Mouse (Mus musculus) midbrain, embryonic 10.5 days (tissue): ENCODE results near the gene Abcf1. TPM values are rescaled to one million over a fixed set of nuclear protein-coding genes. Genes with fewer than 3 reads are reported as not detected.

Experiments
- DNase-seq: peaks from one replicate; pipeline ENCODE4 v3.0.0-alpha.2; 2017; ENCODE audit warnings: low spot score
- H3K27ac ChIP-seq: fragments of 300-500 bp; sonication (generic); replicated peaks from 2 replicates; pipeline ENCODE4 v1.5.1; 2016; ENCODE audit warnings: mild to moderate bottlenecking
- H3K27me3 ChIP-seq: fragments of 300-500 bp; sonication (generic); 2 replicates; pipeline ENCODE4 v1.6.1; 2016; ENCODE audit warnings: low read depth, mild to moderate bottlenecking; ENCODE audit not compliant: poor library complexity, severe bottlenecking
- H3K36me3 ChIP-seq: fragments of 300-500 bp; sonication (generic); 2 replicates; pipeline ENCODE4 v1.6.1; 2016; ENCODE audit warnings: mild to moderate bottlenecking, moderate library complexity
- H3K4me1 ChIP-seq: fragments of 300-500 bp; sonication (generic); 2 replicates; pipeline ENCODE4 v1.6.1; 2016
- H3K4me3 ChIP-seq: fragments of 300-500 bp; sonication (generic); 2 replicates; pipeline ENCODE4 v1.5.1; 2016; ENCODE audit warnings: mild to moderate bottlenecking, moderate library complexity
- H3K9me3 ChIP-seq: fragments of 300-500 bp; sonication (generic); replicated peaks from 2 replicates; pipeline ENCODE4 v1.6.1; 2016; ENCODE audit warnings: mild to moderate bottlenecking
- WGBS: fragments of 180-500 bp; shearing (Covaris S2); methylation state at CpG from one replicate; pipeline ENCODE4 v1.1.7; 2016; 5-methylcytosine and 5-hydroxymethylcytosine counted together
- polyA plus RNA-seq: library from polyadenylated mRNA; unstranded; fragments of >200 nt; fragmentation: Nextera tagmentation; extraction: Ambion mirVana; gene quantifications from 2 replicates; pipeline ENCODE4 v1.2.1, GENCODE M21; 2016

The Abcf1 gene
- polyA plus RNA-seq, 1 experiment from 2014 or later: 121 TPM

GRCm38 (mm10) chr17:35997713-35998510 lies 28.4 kb upstream of the Abcf1 start:
- H3K4me1 ChIP-seq: peaks cover 23% of the 10 kb centered on the region
- no peaks in the 10 kb centered on the region; the same call in 1 of the 2 replicates for H3K36me3 ChIP-seq
- no peak overlapping the region for H3K27ac ChIP-seq
- H3K4me3 ChIP-seq: no peak overlapping the region
- 62% methylated on average over 12 of the region's 12 CpGs for WGBS
- no peak for DNase-seq
- H3K9me3 ChIP-seq: no peaks in the 10 kb centered on the region
- no peaks in the 10 kb centered on the region for H3K27me3 ChIP-seq

GRCm38 (mm10) chr17:35996949-35997348 lies 27.4 kb upstream of the Abcf1 start:
- Histone ChIP-seq H3K4me3 (no peak overlapping the region), H3K36me3 (no peaks in the 10 kb centered on the region), H3K27me3 (no peaks in the 10 kb centered on the region), H3K27ac (no peak overlapping the region), H3K9me3 (no peaks in the 10 kb centered on the region), H3K4me1 (peaks cover 23% of the 10 kb centered on the region)
- DNase-seq: peak; percentile 93
- WGBS: 6% methylated on average over 11 of the region's 11 CpGs

- H3K27ac ChIP-seq: peak overlapping the region; percentile 75
- WGBS: 6% methylated on average over 14 of the region's 14 CpGs
- H3K9me3 ChIP-seq: no peaks in the 10 kb centered on the region
- H3K27me3 ChIP-seq: no peaks in the 10 kb centered on the region
- H3K4me1 ChIP-seq: peaks cover 23% of the 10 kb centered on the region
- peak overlapping the region; percentile 67 for H3K4me3 ChIP-seq
- no peak for DNase-seq
- peaks cover 2% of the 10 kb centered on the region; the same call in 1 of the 2 replicates for H3K36me3 ChIP-seq
Measured at GRCm38 (mm10) chr17:35994879-35995240, 25.3 kb upstream of the Abcf1 start.

GRCm38 (mm10) chr17:35994175-35994878 lies 24.8 kb upstream of the Abcf1 start:
- Histone ChIP-seq H3K27ac (peak overlapping the region; percentile 75), H3K4me1 (peaks cover 23% of the 10 kb centered on the region), H3K36me3 (peaks cover 7% of the 10 kb centered on the region), H3K9me3 (no peaks in the 10 kb centered on the region), H3K27me3 (no peaks in the 10 kb centered on the region), H3K4me3 (peak overlapping the region; percentile 67)
- WGBS: 4% methylated on average over 31 of the region's 31 CpGs
- peak; percentile 76 for DNase-seq

GRCm38 (mm10) chr17:35993675-35994074 lies 24.1 kb upstream of the Abcf1 start:
- 9% methylated on average over 17 of the region's 17 CpGs for WGBS
- H3K4me1 ChIP-seq: peaks cover 23% of the 10 kb centered on the region
- H3K4me3 ChIP-seq: peak overlapping the region; percentile 36
- H3K27me3 ChIP-seq: no peaks in the 10 kb centered on the region
- DNase-seq: peak; percentile 84
- peaks cover 14% of the 10 kb centered on the region for H3K36me3 ChIP-seq
- H3K9me3 ChIP-seq: no peaks in the 10 kb centered on the region
- H3K27ac ChIP-seq: no peak overlapping the region

GRCm38 (mm10) chr17:35991781-35992180 lies 22.2 kb upstream of the Abcf1 start:
- Histone ChIP-seq H3K27ac (no peak overlapping the region), H3K4me1 (peaks cover 15% of the 10 kb centered on the region), H3K9me3 (no peaks in the 10 kb centered on the region), H3K27me3 (no peaks in the 10 kb centered on the region), H3K36me3 (peaks cover 33% of the 10 kb centered on the region), H3K4me3 (no peak overlapping the region)
- DNase-seq: no peak
- 62% methylated on average over 10 of the region's 10 CpGs for WGBS

- 88% methylated on average over 9 of the region's 9 CpGs for WGBS
- Histone ChIP-seq H3K4me1 (peaks cover 24% of the 10 kb centered on the region), H3K27ac (no peak overlapping the region), H3K27me3 (no peaks in the 10 kb centered on the region), H3K9me3 (no peaks in the 10 kb centered on the region), H3K4me3 (no peak overlapping the region), H3K36me3 (peaks cover 61% of the 10 kb centered on the region)
- no peak for DNase-seq
Measured at GRCm38 (mm10) chr17:35981776-35982175, 12.2 kb upstream of the Abcf1 start.

GRCm38 (mm10) chr17:35980363-35980754 lies 10.8 kb upstream of the Abcf1 start:
- peaks cover 59% of the 10 kb centered on the region for H3K36me3 ChIP-seq
- peaks cover 24% of the 10 kb centered on the region for H3K4me1 ChIP-seq
- no peak for DNase-seq
- H3K4me3 ChIP-seq: peak overlapping the region; percentile 95
- WGBS: under 1% methylated on average over 29 of the region's 29 CpGs
- no peaks in the 10 kb centered on the region for H3K27me3 ChIP-seq
- no peaks in the 10 kb centered on the region for H3K9me3 ChIP-seq
- peak overlapping the region; percentile 93 for H3K27ac ChIP-seq

DNA sequence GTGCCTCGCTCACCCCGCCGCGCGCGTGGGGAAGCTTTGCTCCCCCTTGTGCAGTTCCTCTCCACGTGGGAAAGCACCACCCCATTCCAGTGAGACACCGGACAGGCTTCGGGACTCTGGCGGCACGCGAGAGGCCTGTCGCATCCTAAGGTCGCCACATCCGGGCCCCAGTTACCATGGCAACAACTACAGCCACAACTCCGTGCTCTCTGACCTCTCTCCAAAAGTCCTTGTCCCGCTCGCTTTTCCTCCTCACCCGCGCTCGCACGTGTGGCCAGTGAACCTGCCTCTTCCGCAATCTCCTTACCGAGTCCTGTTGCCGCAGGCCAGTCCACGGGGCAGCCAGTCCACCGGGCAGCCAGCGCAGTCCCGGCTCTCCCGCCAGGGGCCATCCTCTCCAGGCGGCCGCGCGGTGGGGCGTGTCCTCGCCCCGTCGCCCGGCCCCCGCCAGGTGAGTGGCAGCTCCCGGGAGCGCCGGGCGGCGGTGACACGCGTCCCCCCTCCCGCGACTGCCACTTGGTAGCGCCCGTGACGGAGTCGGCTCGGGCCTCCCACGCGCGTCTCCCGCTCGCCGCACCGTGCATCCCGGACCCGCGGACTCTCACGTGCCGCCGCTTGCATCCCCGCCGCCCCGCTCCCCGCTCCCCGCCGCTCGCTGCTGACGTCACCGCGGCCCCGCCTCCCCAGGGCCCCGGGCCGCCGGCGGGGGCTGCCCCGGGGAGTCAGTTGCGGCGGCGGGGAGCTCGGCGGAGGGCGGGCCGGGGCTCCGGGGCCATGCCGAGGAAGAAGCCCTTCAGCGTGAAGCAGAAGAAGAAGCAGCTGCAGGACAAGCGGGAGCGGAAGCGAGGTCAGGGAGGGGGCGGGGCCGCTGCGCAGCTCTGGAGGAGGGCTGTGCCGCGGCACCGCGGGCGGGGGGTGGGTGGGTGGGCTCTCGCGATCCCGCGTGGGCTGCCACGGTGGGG lies 10.1 kb upstream of the Abcf1 start, which contains the start of the genes Gnl1 and Prr3:
Gene Gnl1, plus strand, starts transcription at position 451 of the 962 bp plus-strand sequence.
Gene Prr3, minus strand, starts transcription at position 836 of the 962 bp plus-strand sequence.
- Histone ChIP-seq H3K27ac (peak within 1 kb of the TSS; percentile 93), H3K36me3 (peaks cover 57% of the 10 kb centered on the region), H3K4me1 (peaks cover 24% of the 10 kb centered on the region), H3K9me3 (no peaks in the 10 kb centered on the region), H3K27me3 (no peaks in the 10 kb centered on the region), H3K4me3 (peak within 1 kb of the TSS; percentile 95)
- DNase-seq: peak; percentile 96
- WGBS: under 1% methylated on average over 109 of the region's 109 CpGs

GRCm38 (mm10) chr17:35978811-35979400 lies 9.3 kb upstream of the Abcf1 start:
- Histone ChIP-seq H3K27me3 (no peaks in the 10 kb centered on the region), H3K4me1 (peaks cover 24% of the 10 kb centered on the region), H3K9me3 (no peaks in the 10 kb centered on the region), H3K4me3 (peak overlapping the region; percentile 95), H3K27ac (peak overlapping the region; percentile 93), H3K36me3 (peaks cover 58% of the 10 kb centered on the region)
- peak; percentile 92 for DNase-seq
- under 1% methylated on average over 41 of the region's 41 CpGs for WGBS

DNA sequence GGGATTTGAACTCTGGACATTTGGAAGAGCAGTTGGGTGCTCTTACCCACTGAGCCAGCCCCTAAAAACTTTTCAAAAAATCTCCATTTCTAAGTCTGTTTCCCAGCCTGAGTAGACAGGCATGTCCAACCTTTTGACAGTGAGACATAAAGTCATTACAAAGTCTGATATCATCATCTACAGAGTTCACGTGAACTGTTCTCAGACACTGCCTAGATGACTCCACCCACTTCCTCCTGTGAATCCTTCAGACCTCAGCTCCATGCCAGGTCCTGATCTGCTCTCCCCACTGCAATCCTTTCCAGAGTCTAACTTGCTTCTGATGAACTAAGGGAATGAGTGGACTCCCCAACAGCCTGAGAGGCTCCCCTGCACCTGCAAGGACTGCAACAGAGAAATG lies 2.6 kb upstream of the Abcf1 start:
- no peak overlapping the region for H3K27ac ChIP-seq
- H3K36me3 ChIP-seq: peaks cover 53% of the 10 kb centered on the region
- no peaks in the 10 kb centered on the region for H3K27me3 ChIP-seq
- WGBS: 84% methylated on average over 1 of the region's 1 CpGs
- H3K4me1 ChIP-seq: peaks cover 24% of the 10 kb centered on the region
- H3K4me3 ChIP-seq: no peak overlapping the region
- DNase-seq: no peak
- H3K9me3 ChIP-seq: no peaks in the 10 kb centered on the region

GRCm38 (mm10) chr17:35967621-35968020 lies 1.9 kb downstream of the Abcf1 start:
- peaks cover 56% of the 10 kb centered on the region for H3K36me3 ChIP-seq
- no peaks in the 10 kb centered on the region for H3K27me3 ChIP-seq
- H3K4me1 ChIP-seq: peaks cover 24% of the 10 kb centered on the region
- 90% methylated on average over 2 of the region's 2 CpGs for WGBS
- no peak overlapping the region for H3K27ac ChIP-seq
- H3K9me3 ChIP-seq: no peaks in the 10 kb centered on the region
- H3K4me3 ChIP-seq: no peak overlapping the region
- no peak for DNase-seq
